ENCODE assay signal across 9 mouse cellular contexts in genomic region chr7:37343691-37344233, GRCm38 (mm10).
A peak's percentile ranks its signal among the peaks of the same experiment; 100 is the strongest.
DNase-seq lines count a peak whose midpoint lies in the region; ATAC-seq and TF ChIP-seq lines count a peak whose summit lies in the region.
"Had no signal": no experiment of that assay in that cellular context is flagged by ENCODE, and none has a peak within 500 bp of the region (broad histone marks: within the 10 kb centered on the region; RNA-seq: fewer than 3 reads in every experiment).

No protein-coding gene starts in this region.

- H3K9ac ChIP-seq in forebrain, embryonic 14.5 days (ENCODE audit: low read length): peak overlapping the region; percentile 21
- peak overlapping the region; percentile 44; the same call in 1 of the 2 replicates for H3K9ac ChIP-seq in lung, embryonic 16.5 days (ENCODE audit: low read length)

- H3K4me2 ChIP-seq in forebrain, embryonic 14.5 days (ENCODE audit: low read length): peak overlapping the region; percentile 67
- peak overlapping the region; percentile 78 for H3K4me2 ChIP-seq in lung, embryonic 16.5 days (ENCODE audit: low read depth, low read length)

- H3K27ac ChIP-seq in forebrain, embryonic 14.5 days (ENCODE audit: low read depth, low read length): no peak overlapping the region
- H3K27ac ChIP-seq in lung, embryonic 16.5 days (ENCODE audit: low read length): no peak overlapping the region

- no peaks in the 10 kb centered on the region for H3K9me3 ChIP-seq in forebrain, embryonic 14.5 days (replicated peaks; ENCODE audit: control insufficient read depth, low read length)
- H3K9me3 ChIP-seq in lung, embryonic 16.5 days (ENCODE audit: control insufficient read depth, low read length): no peaks in the 10 kb centered on the region

- TF ChIP-seq POLR2A in brain, embryonic 14.5 days (IDR thresholded peaks at IDR 0.05; ENCODE audit: borderline replicate concordance, extremely low read depth, insufficient read depth, insufficient read length, poor library complexity, severe bottlenecking): no peak

- DNase-seq in frontal cortex, postnatal 14 days (ENCODE audit: low spot score in 2 of 2): no peak
- peak; percentile 54 for DNase-seq in brain, embryonic 14.5 days (ENCODE audit: low read depth)
- peak; percentile 41 for DNase-seq in forebrain, embryonic 14.5 days (ENCODE audit: low spot score)
- no peak for DNase-seq in layer of hippocampus, postnatal 14 days (ENCODE audit: low spot score in 2 of 2)
- DNase-seq in right cerebral cortex, adult 18-20 months: no peak
- DNase-seq in layer of hippocampus, adult 9-11 months: no peak
- DNase-seq: kidney, adult 8-10 months had no signal

- H3K4me3 ChIP-seq in forebrain, embryonic 14.5 days (ENCODE audit: low read depth, low read length): peak overlapping the region; percentile 22; the same call in 1 of the 2 replicates
- no peak overlapping the region for H3K4me3 ChIP-seq in lung, embryonic 16.5 days (ENCODE audit: low read length)

- 0 out of 2 replicates have a peak, but pooled peaks have one; percentile 20 for ATAC-seq in frontal cortex, adult (ENCODE audit: low TSS enrichment)
- ATAC-seq in forebrain, embryonic 14.5 days: peak; percentile 30; the same call in 1 of the 2 replicates
- peak; percentile 46 for ATAC-seq in lung, embryonic 16.5 days (ENCODE audit: low read depth)

- peaks cover 18% of the 10 kb centered on the region for H3K4me1 ChIP-seq in forebrain, embryonic 14.5 days (ENCODE audit: control insufficient read depth, insufficient read depth, low read length)
- H3K4me1 ChIP-seq in lung, embryonic 16.5 days (replicated peaks; ENCODE audit: control insufficient read depth, insufficient read depth, low read length): peaks cover 8% of the 10 kb centered on the region

- H3K27me3 ChIP-seq in forebrain, embryonic 14.5 days (replicated peaks; ENCODE audit: control insufficient read depth, insufficient read depth, low read length): no peaks in the 10 kb centered on the region
- H3K27me3 ChIP-seq in lung, embryonic 16.5 days (ENCODE audit: control insufficient read depth, insufficient read depth, low read depth, low read length): no peaks in the 10 kb centered on the region

- TF ChIP-seq CTCF in brain, embryonic 14.5 days (IDR thresholded peaks at IDR 0.05; ENCODE audit: borderline replicate concordance, extremely low read depth, insufficient read depth, insufficient read length): no peak

- no peaks in the 10 kb centered on the region for H3K36me3 ChIP-seq in forebrain, embryonic 14.5 days (ENCODE audit: control insufficient read depth, insufficient read depth, low read length)
- no peaks in the 10 kb centered on the region for H3K36me3 ChIP-seq in lung, embryonic 16.5 days (ENCODE audit: control insufficient read depth, insufficient read depth, low read length)

- 20% methylated on average over 18 of the region's 18 CpGs for whole genome bisulfite sequencing in forebrain, embryonic 14.5 days
- WGBS in lung, embryonic 16.5 days: 30% methylated on average over 18 of the region's 18 CpGs

Comparison
In these comparisons a context has a peak if more than half of its experiments do, and no peak if none do; other contexts are left out.
1. DNase-seq: peak in brain, embryonic 14.5 days (single experiment) and forebrain, embryonic 14.5 days (single experiment); none in frontal cortex, postnatal 14 days (0 of 2), layer of hippocampus, postnatal 14 days (0 of 2), right cerebral cortex, adult 18-20 months (single experiment) and layer of hippocampus, adult 9-11 months (single experiment).
2. Peak in every context shown above with its lines, with median percentiles within 50 percentile points of each other: ATAC-seq.